Mouse (Mus musculus): ENCODE results near the gene Sorcs1.

Sorcs1 gene

GRCm38 (mm10) chr19:50569669-50570195, 108.7 kb downstream of the Sorcs1 start:
- in situ Hi-C loops (cut with MboI; ENCODE audit: low sequenced_read_pairs), result no loop called here

- in situ Hi-C loops (cut with MboI; ENCODE audit: low sequenced_read_pairs), result no loop called here
These were observed 112.1 kb downstream of the Sorcs1 start for GRCm38 (mm10) chr19:50566306-50566705.

- in situ Hi-C loops (cut with MboI; ENCODE audit: low sequenced_read_pairs), result no loop called here
These were observed 119.7 kb downstream of the Sorcs1 start for GRCm38 (mm10) chr19:50558771-50559170.

GRCm38 (mm10) chr19:50534031-50534430, 144.4 kb downstream of the Sorcs1 start:
- in situ Hi-C loops (cut with MboI; ENCODE audit: low sequenced_read_pairs), result no loop called here

- in situ Hi-C loops (cut with MboI; ENCODE audit: low sequenced_read_pairs), result no loop called here
These were observed 150.6 kb downstream of the Sorcs1 start for GRCm38 (mm10) chr19:50527835-50528234.

- in situ Hi-C loops (cut with MboI; ENCODE audit: low sequenced_read_pairs), result no loop called here
These were observed 152.4 kb downstream of the Sorcs1 start for GRCm38 (mm10) chr19:50526094-50526493.

GRCm38 (mm10) chr19:50521943-50522342, 156.5 kb downstream of the Sorcs1 start:
- in situ Hi-C loops (cut with MboI; ENCODE audit: low sequenced_read_pairs), result no loop called here

GRCm38 (mm10) chr19:50515059-50515673, 163.3 kb downstream of the Sorcs1 start:
- in situ Hi-C loops (cut with MboI; ENCODE audit: low sequenced_read_pairs), result no loop called here

- in situ Hi-C loops (cut with MboI; ENCODE audit: low sequenced_read_pairs), result no loop called here
These were observed 164.1 kb downstream of the Sorcs1 start for GRCm38 (mm10) chr19:50514309-50514830.

GRCm38 (mm10) chr19:50502816-50503215, 175.6 kb downstream of the Sorcs1 start:
- in situ Hi-C loops (cut with MboI; ENCODE audit: low sequenced_read_pairs), result no loop called here

- in situ Hi-C loops (cut with MboI; ENCODE audit: low sequenced_read_pairs), result no loop called here
These were observed 187.3 kb downstream of the Sorcs1 start for GRCm38 (mm10) chr19:50491121-50491520.

- in situ Hi-C loops (cut with MboI; ENCODE audit: low sequenced_read_pairs), result no loop called here
These were observed 187.7 kb downstream of the Sorcs1 start for GRCm38 (mm10) chr19:50490721-50491120.

GRCm38 (mm10) chr19:50489786-50490185, 188.7 kb downstream of the Sorcs1 start:
- in situ Hi-C loops (cut with MboI; ENCODE audit: low sequenced_read_pairs), result no loop called here

GRCm38 (mm10) chr19:50488421-50488820, 190.0 kb downstream of the Sorcs1 start:
- in situ Hi-C loops (cut with MboI; ENCODE audit: low sequenced_read_pairs), result no loop called here

- in situ Hi-C loops (cut with MboI; ENCODE audit: low sequenced_read_pairs), result no loop called here
These were observed 190.7 kb downstream of the Sorcs1 start for GRCm38 (mm10) chr19:50487768-50488167.

GRCm38 (mm10) chr19:50486345-50486744, 192.1 kb downstream of the Sorcs1 start:
- in situ Hi-C loops (cut with MboI; ENCODE audit: low sequenced_read_pairs), result no loop called here

- in situ Hi-C loops (cut with MboI; ENCODE audit: low sequenced_read_pairs), result no loop called here
These were observed 201.7 kb downstream of the Sorcs1 start for GRCm38 (mm10) chr19:50476774-50477173.

- in situ Hi-C loops (cut with MboI; ENCODE audit: low sequenced_read_pairs), result no loop called here
These were observed 209.9 kb downstream of the Sorcs1 start for GRCm38 (mm10) chr19:50468592-50468991.

- in situ Hi-C loops (cut with MboI; ENCODE audit: low sequenced_read_pairs), result no loop called here
These were observed 213.6 kb downstream of the Sorcs1 start for GRCm38 (mm10) chr19:50464811-50465210.

GRCm38 (mm10) chr19:50458581-50458980, 219.9 kb downstream of the Sorcs1 start:
- in situ Hi-C loops (cut with MboI; ENCODE audit: low sequenced_read_pairs), result no loop called here

GRCm38 (mm10) chr19:50457275-50457892, 221.1 kb downstream of the Sorcs1 start:
- in situ Hi-C loops (cut with MboI; ENCODE audit: low sequenced_read_pairs), result no loop called here

- in situ Hi-C loops (cut with MboI; ENCODE audit: low sequenced_read_pairs), result no loop called here
These were observed 237.3 kb downstream of the Sorcs1 start for GRCm38 (mm10) chr19:50441099-50441498.

Measured in CH12F3 (cell line).